In the genomic region with DNA sequence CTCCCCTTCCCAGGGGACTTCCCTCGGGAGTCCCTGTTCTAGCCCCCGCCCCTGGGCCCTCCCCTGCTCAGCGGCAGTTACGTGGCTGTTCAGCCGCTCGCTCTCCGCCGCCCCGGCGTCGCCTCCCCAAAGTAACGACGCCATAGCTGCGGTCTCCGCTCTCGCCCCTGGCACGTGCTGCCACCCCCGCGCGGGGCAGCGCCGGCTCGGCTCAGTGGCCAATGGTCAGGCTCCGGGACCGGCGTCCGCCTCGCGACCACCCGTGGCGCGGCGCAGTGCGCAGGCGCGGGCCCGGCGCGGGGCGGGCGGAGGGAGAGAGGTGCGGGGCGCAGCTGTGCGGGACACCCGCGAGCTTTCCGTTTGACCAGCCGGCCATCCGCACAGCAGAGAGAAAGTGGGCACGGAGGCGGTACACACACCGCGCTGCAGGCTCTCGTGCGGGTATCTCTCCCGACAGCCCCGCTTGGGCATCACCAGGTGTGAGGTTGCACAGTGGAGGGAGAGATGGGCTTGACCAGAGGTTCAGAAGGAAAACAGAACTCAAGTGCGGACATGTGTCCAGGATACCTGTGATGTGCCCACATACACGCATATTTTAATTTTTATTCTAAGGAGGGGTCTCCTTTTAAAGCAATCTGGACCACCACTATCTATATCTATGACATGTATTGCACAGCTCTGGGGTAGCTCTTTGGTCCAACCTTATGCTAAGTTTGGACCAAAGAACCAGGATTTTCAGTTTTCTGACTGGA, we compare ENCODE assay signal across 8 mouse cellular contexts. TPM values are rescaled to one million over a fixed set of nuclear protein-coding genes. Genes with fewer than 3 reads are reported as not detected.
A peak's percentile ranks its signal among the peaks of the same experiment; 100 is the strongest.
DNase-seq lines count a peak whose midpoint lies in the region; ATAC-seq and TF ChIP-seq lines count a peak whose summit lies in the region.

TSS of gene Ddx25 (minus strand) at position 272 of the 752 bp plus-strand sequence.
TSS of gene Pus3 (plus strand) at position 339 of the 752 bp plus-strand sequence.

- H3K79me3 ChIP-seq in C2C12 (ENCODE audit: low read depth): peaks cover 28% of the 10 kb centered on the region

- peaks cover 41% of the 10 kb centered on the region for H3K79me2 ChIP-seq in C2C12 (ENCODE audit: control insufficient read depth, insufficient read depth)

- peak within 1 kb of the TSS; percentile 77 for H3ac ChIP-seq in C2C12 (ENCODE audit: control insufficient read depth, insufficient read length, low read depth)

- ATAC-seq in megakaryocyte progenitor cell, adult 5-6 weeks (replicated peaks; ENCODE audit: poor library complexity): 0 out of 2 replicates have a peak, but pooled peaks have one; percentile 9
- ATAC-seq in megakaryocyte-erythroid progenitor cell, adult 5-6 weeks (replicated peaks; ENCODE audit: low FRiP score, low TSS enrichment, poor library complexity, severe bottlenecking): no peak

- DNase-seq in ES-CJ7 (ENCODE audit: low read depth, low spot score): peak; percentile 40
- DNase-seq in cerebellum, adult 9-11 months: peak; percentile 93
- peak; percentile 80 to 81 for DNase-seq in frontal cortex, postnatal 10 days (ENCODE audit: low spot score in 2 of 2)
- DNase-seq in layer of hippocampus, adult 8-10 months (ENCODE audit: low spot score in 2 of 2): peak; percentile 56 to 69
- peak; percentile 44 for DNase-seq in splenic B cell, adult 2 months (ENCODE audit: low read depth, low spot score)

- peaks cover 30% of the 10 kb centered on the region for H3K36me3 ChIP-seq in C2C12 (ENCODE audit: control insufficient read depth, insufficient read depth)
- 0 out of 2 replicates have a peak, but pooled peaks cover 3% of the 10 kb centered on the region for H3K36me3 ChIP-seq in splenic B cell, adult 2 months (ENCODE audit: control insufficient read depth, insufficient read depth, low read length, poor library complexity, severe bottlenecking)

- peak within 1 kb of the TSS; percentile 71 for H3K4me3 ChIP-seq in C2C12 (ENCODE audit: insufficient read depth, poor library complexity, severe bottlenecking)

- no peak for TF ChIP-seq CTCF in C2C12 (IDR thresholded peaks at IDR 0.05; ENCODE audit: control insufficient read depth, insufficient read depth, insufficient read length)

- H3K27me3 ChIP-seq in C2C12 (ENCODE audit: control insufficient read depth, insufficient read depth, insufficient read length): peaks cover 30% of the 10 kb centered on the region
- no peaks in the 10 kb centered on the region; the same call in 1 of the 2 replicates for H3K27me3 ChIP-seq in splenic B cell, adult 2 months (ENCODE audit: control insufficient read depth, insufficient read depth, low read length, poor library complexity, severe bottlenecking)

TF ChIP-seq in C2C12, 6 proteins besides CTCF, POLR2A, EP300 and RAD21:
- TF ChIP-seq USF1 (IDR thresholded peaks at IDR 0.05; ENCODE audit: low read depth) (no peak), MYOD1 (IDR thresholded peaks at IDR 0.05; ENCODE audit: control insufficient read depth, insufficient read length, low read depth) (no peak), CEBPB (IDR thresholded peaks at IDR 0.05; ENCODE audit: low read depth) (no peak), FOSL1 (IDR thresholded peaks at IDR 0.05; ENCODE audit: insufficient read depth, low read length, poor library complexity, severe bottlenecking) (no peak), MAX (IDR thresholded peaks at IDR 0.05) (no peak), MYOG (IDR thresholded peaks at IDR 0.05; ENCODE audit: control insufficient read depth, extremely low read depth, insufficient read length) (no peak)

RNA-seq across cellular contexts. Expression of gene Ddx25, which starts in this region (rescaled TPM):
- under 0.01 TPM for polyA plus RNA-seq in C2C12 (2012; fragmentation: generic; extraction: Trizol)
- total RNA-seq in layer of hippocampus, adult 8-10 months (2022): 10 to 100 TPM; 14.2 to 17.9 (median 16.1) TPM
- 0.05 TPM in 1 of 2 replicates, not detected in the other for total RNA-seq in megakaryocyte progenitor cell, adult 5-6 weeks (2015)
- total RNA-seq in megakaryocyte progenitor cell, adult 5-6 weeks (2017): 0.03 TPM in 1 of 2 replicates, not detected in the other
- not detected in 2 replicates for total RNA-seq in megakaryocyte-erythroid progenitor cell, adult 5-6 weeks (2014; fragmentation: Nextera tagmentation)
- 0.11 TPM in 1 of 2 replicates, not detected in the other for total RNA-seq in megakaryocyte-erythroid progenitor cell, adult 5-6 weeks (2017)

RNA-seq across cellular contexts. Expression of gene Pus3, which starts in this region (rescaled TPM):
- polyA plus RNA-seq in C2C12 (2012; fragmentation: generic; extraction: Trizol): 3.1 TPM
- 10 to 100 TPM; 10.7 to 12.8 (median 12.2) TPM for total RNA-seq in layer of hippocampus, adult 8-10 months (2022)
- total RNA-seq in megakaryocyte progenitor cell, adult 5-6 weeks (2015): 25.5 and 28.8 TPM in 2 replicates
- total RNA-seq in megakaryocyte progenitor cell, adult 5-6 weeks (2017): 22.3 and 23.7 TPM in 2 replicates
- 23.3 and 27.3 TPM in 2 replicates for total RNA-seq in megakaryocyte-erythroid progenitor cell, adult 5-6 weeks (2014; fragmentation: Nextera tagmentation)
- 34.8 and 44.3 TPM in 2 replicates for total RNA-seq in megakaryocyte-erythroid progenitor cell, adult 5-6 weeks (2017)

Comparison
In these comparisons a context has a peak if more than half of its experiments do, and no peak if none do; other contexts are left out.
1. RNA of gene Ddx25 (total RNA-seq): 14.2 to 17.9 TPM in layer of hippocampus, adult 8-10 months; 0.03 to 0.05 TPM in megakaryocyte progenitor cell, adult 5-6 weeks and 0.11 TPM in megakaryocyte-erythroid progenitor cell, adult 5-6 weeks; every median in the first group is over 10 times any median in the second.
2. DNase-seq: peak in every context shown above with its lines; median percentile 93 in cerebellum, adult 9-11 months; 80 in frontal cortex, postnatal 10 days; 62 in layer of hippocampus, adult 8-10 months; 44 in splenic B cell, adult 2 months; 40 in ES-CJ7.